Mouse (Mus musculus): ENCODE data around the gene Kcnj10.

Gene Kcnj10

DNA sequence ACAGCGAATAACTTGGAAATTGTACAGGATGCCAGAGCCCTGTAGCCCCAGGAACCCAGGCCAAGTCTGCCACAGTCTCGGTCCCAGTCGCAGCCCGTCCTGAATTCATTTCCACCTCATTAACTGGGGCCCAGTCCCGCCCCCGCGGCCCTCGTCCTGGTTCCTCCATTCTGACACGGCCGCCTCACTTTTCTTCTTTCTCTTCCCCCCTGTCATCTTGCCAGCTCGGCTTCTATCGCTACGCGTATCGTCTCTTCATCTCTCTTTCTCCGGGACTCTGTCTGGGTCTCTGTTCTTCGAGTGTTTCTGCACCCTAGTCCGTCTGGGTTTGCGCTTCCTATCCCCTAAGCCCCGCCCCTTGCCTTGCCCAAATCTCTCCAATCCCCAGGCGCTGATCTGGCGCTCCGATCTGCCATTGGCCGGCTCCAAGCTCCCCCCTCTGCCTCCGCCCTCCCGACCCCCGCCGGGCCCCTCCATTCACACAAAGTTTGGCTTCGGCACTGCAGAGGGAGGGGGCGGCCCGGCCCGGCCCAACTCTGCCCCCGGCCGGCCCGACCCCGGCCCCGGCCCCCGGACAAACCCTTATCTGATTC is at the start of gene Kcnj10:
Gene Kcnj10, plus strand, starts transcription at position 482 of the 593 bp plus-strand sequence.
- peak; percentile 84 to 89 for DNase-seq

- no peak for DNase-seq
These were observed 48.1 kb upstream of the Kcnj10 start for GRCm38 (mm10) chr1:172292880-172293279.

- DNase-seq, result no peak
These were observed 47.6 kb upstream of the Kcnj10 start for GRCm38 (mm10) chr1:172293449-172293848.

DNA sequence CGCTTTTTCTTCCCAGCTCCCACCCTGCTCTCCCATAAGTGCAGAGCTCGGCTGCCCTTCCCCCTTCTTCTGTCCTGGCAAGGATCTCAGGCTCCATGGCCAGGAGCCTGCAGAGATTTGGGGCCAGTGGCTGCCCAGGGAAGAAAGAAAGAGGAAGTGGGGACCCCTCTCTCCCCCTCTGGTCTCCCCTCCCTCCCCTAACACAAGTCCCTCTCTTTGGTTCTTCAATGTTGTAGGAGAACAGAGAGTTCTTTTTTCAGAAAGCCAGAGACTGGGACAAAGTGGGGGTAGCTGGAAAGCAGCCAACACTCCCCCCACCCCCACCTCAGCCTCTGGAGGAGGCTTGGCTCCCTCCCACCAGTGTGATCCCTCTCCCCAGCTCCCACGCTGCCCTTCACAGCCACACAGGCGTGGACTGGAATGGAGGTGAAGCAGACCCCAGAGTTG is 45.2 kb upstream of the Kcnj10 start:
- peak in 1 of 2 experiments; percentile 22 for DNase-seq

- DNase-seq, result peak in 1 of 2 experiments; percentile 27
These were observed 44.0 kb upstream of the Kcnj10 start for GRCm38 (mm10) chr1:172296816-172297510.

- DNase-seq, result peak in 1 of 2 experiments; percentile 17
These were observed 43.1 kb upstream of the Kcnj10 start, which contains the start of gene Atp1a2 for GRCm38 (mm10) chr1:172297611-172298537. Atp1a2 (minus strand) TSS chr1:172298064.

GRCm38 (mm10) chr1:172299528-172299927 is 41.5 kb upstream of the Kcnj10 start:
- no peak for DNase-seq

DNA sequence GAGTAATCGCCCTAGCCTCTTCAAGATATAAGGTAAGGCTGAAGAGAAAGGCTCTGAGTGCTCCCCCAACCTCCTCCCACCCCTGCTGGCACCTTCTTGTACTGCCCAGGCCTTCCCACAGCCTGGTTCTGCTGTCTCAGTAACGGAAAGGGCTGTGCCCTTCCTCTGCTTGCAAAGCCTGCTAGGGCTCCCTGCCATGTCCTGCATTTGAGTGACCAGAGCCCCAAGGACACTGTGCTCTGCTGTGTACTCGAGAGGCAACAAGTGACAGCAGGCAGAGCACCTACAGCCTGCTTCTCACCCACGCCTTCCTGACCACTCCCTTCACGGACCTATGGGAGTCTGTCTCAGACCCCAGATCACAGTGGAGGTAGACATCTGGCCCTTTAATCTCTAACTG is 40.8 kb upstream of the Kcnj10 start:
- DNase-seq, result no peak

DNA sequence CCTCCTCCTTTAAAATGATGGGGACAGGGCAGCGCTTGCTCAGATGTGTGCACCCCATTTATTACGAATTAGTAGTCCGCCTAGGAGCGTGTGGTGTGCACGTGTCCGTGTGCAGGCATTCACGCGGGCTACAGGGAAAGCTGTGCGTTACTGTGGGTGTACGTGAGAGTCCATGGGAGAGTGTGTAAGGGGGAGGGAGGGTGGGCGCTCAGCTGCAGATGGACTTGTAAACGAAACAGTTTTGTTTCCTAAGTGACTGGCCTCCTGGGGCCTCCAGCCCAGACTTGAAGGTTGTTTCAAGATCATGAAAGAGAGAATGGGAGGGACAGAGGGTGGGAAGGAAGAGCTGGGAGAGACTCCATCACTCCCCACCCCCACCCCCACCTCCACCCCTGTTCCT is 39.8 kb upstream of the Kcnj10 start:
- no peak for DNase-seq

DNA sequence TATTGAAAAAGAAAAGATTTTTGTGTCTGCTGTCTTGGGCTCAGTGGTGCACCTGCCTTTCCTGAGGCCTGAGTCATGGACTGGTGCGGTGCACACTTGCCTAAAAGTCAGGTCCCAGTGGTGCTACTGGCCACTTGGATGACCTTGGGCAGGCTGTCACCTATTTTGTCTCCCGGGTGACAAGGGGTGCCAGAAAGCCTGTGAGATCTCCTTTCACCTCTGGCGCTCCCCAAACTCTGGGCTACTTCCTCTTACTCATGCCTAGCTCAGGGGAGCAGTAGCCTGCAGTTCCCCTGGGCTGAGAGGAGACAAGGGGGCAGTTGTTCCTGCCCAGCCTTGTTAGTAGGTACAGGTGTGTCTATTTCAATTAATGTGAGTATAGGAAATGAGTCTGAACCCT is 38.7 kb upstream of the Kcnj10 start:
- no peak for DNase-seq

DNA sequence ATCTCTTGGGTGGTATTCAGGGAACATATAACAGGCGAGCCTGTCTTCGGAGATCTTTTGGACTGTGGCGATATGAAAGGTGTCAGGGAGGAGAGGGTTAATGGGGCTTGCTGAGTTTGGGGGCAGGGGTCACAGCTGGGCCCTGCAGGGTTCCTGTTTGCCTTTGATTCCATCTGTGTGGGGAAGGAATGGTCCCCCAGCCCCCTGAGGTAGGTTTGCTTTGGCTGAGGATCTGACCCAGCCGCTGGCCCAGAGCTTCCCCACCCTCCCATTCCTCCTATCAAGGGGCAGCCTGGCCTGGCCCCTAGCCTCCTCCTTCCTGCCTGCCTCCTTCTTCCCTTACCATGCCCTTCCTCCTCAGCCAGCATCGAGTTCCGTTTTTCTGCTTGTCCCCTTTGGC is 38.2 kb upstream of the Kcnj10 start:
- no peak for DNase-seq

DNA sequence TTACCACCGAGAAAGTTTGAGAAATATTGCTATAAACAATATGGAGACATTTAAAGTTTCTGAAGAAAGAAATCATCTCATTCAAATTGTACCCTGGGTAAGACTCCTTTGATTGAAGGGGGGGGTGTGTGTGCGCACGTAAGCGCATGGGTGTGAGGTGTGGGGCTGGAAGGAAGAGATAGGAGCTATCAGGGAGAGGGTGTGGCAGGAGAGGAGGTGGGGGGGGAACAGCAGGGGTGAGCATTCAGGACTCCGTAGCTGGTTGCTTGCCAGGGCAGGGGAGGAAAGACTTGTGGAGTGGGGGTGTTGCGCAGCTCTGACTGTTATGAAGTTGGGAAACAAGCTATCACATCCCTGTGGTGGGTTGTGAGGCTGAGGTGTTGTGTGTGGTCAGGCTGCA is 36.6 kb upstream of the Kcnj10 start:
- no peak for DNase-seq

- DNase-seq, result no peak
These were observed 35.9 kb upstream of the Kcnj10 start for GRCm38 (mm10) chr1:172305153-172305552.

DNA sequence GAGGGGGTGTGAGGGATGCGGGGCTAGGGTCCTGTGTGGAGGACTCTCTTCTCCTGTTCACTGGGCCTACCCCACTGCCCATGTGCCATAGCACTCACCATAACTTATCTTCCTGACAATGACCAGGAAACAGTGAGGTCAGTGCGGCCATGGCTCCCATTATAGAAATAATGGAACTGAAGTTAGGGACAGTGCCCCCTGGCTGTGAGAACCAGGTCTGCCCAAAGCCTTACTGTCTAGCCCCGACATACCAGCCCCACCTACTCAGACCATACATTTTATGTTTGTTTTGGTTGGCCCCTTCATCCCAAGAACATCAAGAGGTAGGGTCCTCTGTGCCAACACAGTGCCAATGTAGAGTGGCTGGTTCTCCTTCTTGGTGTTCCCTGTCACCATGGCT is 35.4 kb upstream of the Kcnj10 start:
- DNase-seq, result no peak

- no peak for DNase-seq
These were observed 34.8 kb upstream of the Kcnj10 start for GRCm38 (mm10) chr1:172306196-172306595.

DNA sequence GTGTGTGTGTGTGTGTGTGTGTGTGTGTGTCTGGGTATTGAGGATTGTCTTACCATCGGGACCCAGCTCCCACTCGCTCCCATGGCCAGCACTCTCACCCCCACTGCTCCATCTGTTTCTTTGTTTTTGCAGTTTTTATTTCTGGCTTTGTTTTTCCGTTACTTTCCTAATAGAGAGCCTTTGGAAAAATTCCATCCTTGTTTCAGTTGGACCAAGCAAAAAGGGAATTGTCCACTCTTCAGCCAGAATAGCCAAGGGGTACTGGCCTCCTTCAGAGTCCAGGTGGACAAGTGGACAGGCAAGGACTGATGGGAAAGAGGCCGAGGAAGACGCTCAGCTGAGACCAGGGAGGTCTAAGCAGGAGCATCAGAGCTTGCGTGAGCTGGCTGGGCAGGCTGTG is 34.1 kb upstream of the Kcnj10 start:
- DNase-seq, result peak in 1 of 2 experiments; percentile 28

GRCm38 (mm10) chr1:172307936-172308335 is 33.1 kb upstream of the Kcnj10 start:
- DNase-seq, result no peak

GRCm38 (mm10) chr1:172308409-172308808 is 32.6 kb upstream of the Kcnj10 start:
- peak in 1 of 2 experiments; percentile 29 for DNase-seq

- peak; percentile 90 to 94 for DNase-seq
These were observed 31.2 kb upstream of the Kcnj10 start for GRCm38 (mm10) chr1:172309699-172310398.

GRCm38 (mm10) chr1:172311248-172311906 is 29.6 kb upstream of the Kcnj10 start:
- peak; percentile 72 to 88 for DNase-seq

GRCm38 (mm10) chr1:172311921-172312767 is 28.9 kb upstream of the Kcnj10 start:
- peak; percentile 90 to 93 for DNase-seq

Measured in cerebellum, adult 18-20 months (tissue).